Mouse (Mus musculus): Measurements from ENCODE around the gene Prox1. TPM values are rescaled to one million over a fixed set of nuclear protein-coding genes. Genes with fewer than 3 reads are reported as not detected.
A peak's percentile ranks its signal among the peaks of the same experiment; 100 is the strongest.

Prox1 gene
- polyA plus RNA-seq, 1 experiment from 2014 or later: 12.4 TPM

DNA sequence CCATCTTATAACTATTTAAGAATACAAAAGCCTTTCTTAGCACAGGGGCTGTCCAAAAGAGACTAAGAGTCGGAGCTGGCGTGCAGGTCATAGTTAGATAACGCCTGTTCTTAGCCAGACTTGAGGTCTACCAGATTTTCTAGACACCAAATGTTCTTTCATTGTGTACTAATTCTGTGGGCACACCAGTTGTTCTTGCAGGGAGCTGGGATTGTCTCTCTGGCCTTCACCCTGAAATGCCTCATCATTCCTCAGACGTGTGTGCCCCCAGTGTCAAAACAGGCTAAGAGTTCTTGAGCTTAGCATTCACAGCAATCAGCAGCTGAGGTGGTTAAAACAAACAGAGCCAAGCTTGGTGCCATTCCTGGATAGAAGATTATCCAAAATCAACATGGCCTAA is 37.6 kb downstream of the Prox1 start:
- no peaks in the 10 kb centered on the region; the same call in 1 of the 2 replicates for H3K36me3 ChIP-seq
- WGBS: 57% methylated on average over 4 of the region's 4 CpGs
- no peak overlapping the region for H3K4me2 ChIP-seq
- H3K4me3 ChIP-seq: no peak overlapping the region
- H3K27ac ChIP-seq (replicated peaks): no peak overlapping the region
- H3K4me1 ChIP-seq (replicated peaks): peaks cover 70% of the 10 kb centered on the region
- no peak overlapping the region for H3K9ac ChIP-seq
- no peaks in the 10 kb centered on the region for H3K27me3 ChIP-seq
- ATAC-seq (ENCODE audit: low read depth): no peak
- H3K9me3 ChIP-seq: no peaks in the 10 kb centered on the region

DNA sequence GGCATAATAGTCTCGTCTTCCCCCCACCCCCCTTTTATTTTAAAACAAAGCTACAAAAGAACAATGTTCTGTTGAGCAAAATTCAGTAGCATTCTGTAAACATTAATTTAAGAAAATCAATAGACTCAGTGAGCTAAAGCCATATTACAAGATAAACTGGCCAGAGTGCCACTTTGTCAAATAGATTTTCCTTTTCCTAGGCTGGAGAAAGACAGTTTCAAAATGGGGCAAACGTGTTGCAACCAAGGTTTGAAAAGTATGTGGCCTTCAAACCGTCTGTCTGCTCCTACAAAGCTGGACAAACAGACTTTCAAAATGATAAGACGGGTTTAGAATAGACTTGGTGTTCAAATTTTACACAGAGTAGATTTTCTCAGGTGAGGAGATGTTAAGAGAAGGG is 39.6 kb downstream of the Prox1 start:
- Histone ChIP-seq H3K4me3 (no peak overlapping the region), H3K9ac (no peak overlapping the region), H3K4me1 (replicated peaks) (peaks cover 63% of the 10 kb centered on the region), H3K9me3 (no peaks in the 10 kb centered on the region), H3K36me3 (no peaks in the 10 kb centered on the region; the same call in 1 of the 2 replicates), H3K4me2 (no peak overlapping the region), H3K27ac (replicated peaks) (no peak overlapping the region), H3K27me3 (no peaks in the 10 kb centered on the region)
- no peak for ATAC-seq (ENCODE audit: low read depth)
- 70% methylated on average over 4 of the region's 4 CpGs for WGBS

GRCm38 (mm10) chr1:190129553-190129952 is 41.0 kb downstream of the Prox1 start:
- H3K4me3 ChIP-seq: no peak overlapping the region
- no peaks in the 10 kb centered on the region for H3K36me3 ChIP-seq
- no peaks in the 10 kb centered on the region for H3K27me3 ChIP-seq
- H3K9me3 ChIP-seq: no peaks in the 10 kb centered on the region
- H3K4me1 ChIP-seq (replicated peaks): peaks cover 58% of the 10 kb centered on the region
- no peak for ATAC-seq (ENCODE audit: low read depth)
- peak overlapping the region; percentile 64 for H3K27ac ChIP-seq (replicated peaks)
- H3K4me2 ChIP-seq: no peak overlapping the region
- WGBS: 24% methylated on average over 7 of the region's 7 CpGs
- H3K9ac ChIP-seq: no peak overlapping the region

- no peaks in the 10 kb centered on the region for H3K27me3 ChIP-seq
- peak overlapping the region; percentile 6; the same call in 1 of the 2 replicates for H3K4me2 ChIP-seq
- H3K4me3 ChIP-seq: no peak overlapping the region
- no peaks in the 10 kb centered on the region for H3K9me3 ChIP-seq
- peaks cover 58% of the 10 kb centered on the region for H3K4me1 ChIP-seq (replicated peaks)
- 0 out of 2 replicates have a peak overlapping the region, but pooled peaks have one; percentile 27 for H3K9ac ChIP-seq
- 10% methylated on average over 12 of the region's 12 CpGs for WGBS
- peak overlapping the region; percentile 64 for H3K27ac ChIP-seq (replicated peaks)
- ATAC-seq (ENCODE audit: low read depth): no peak; the same call in 1 of the 2 replicates
- H3K36me3 ChIP-seq: no peaks in the 10 kb centered on the region
Measured at GRCm38 (mm10) chr1:190128674-190129322, 41.7 kb downstream of the Prox1 start.

- Histone ChIP-seq H3K9ac (peak overlapping the region; percentile 27; the same call in 1 of the 2 replicates), H3K27ac (replicated peaks) (peak overlapping the region; percentile 64), H3K4me1 (replicated peaks) (peaks cover 54% of the 10 kb centered on the region), H3K9me3 (no peaks in the 10 kb centered on the region), H3K4me2 (0 out of 2 replicates have a peak overlapping the region, but pooled peaks have one; percentile 6), H3K4me3 (no peak overlapping the region), H3K36me3 (peaks cover 6% of the 10 kb centered on the region; the same call in 1 of the 2 replicates), H3K27me3 (no peaks in the 10 kb centered on the region)
- peak; percentile 38; the same call in 1 of the 2 replicates for ATAC-seq (ENCODE audit: low read depth)
- WGBS: 17% methylated on average over 5 of the region's 5 CpGs
Measured at GRCm38 (mm10) chr1:190127878-190128277, 42.6 kb downstream of the Prox1 start.

- WGBS: 33% methylated on average over 6 of the region's 6 CpGs
- no peaks in the 10 kb centered on the region for H3K27me3 ChIP-seq
- no peak overlapping the region for H3K4me3 ChIP-seq
- peaks cover 53% of the 10 kb centered on the region for H3K4me1 ChIP-seq (replicated peaks)
- peak overlapping the region; percentile 64; the same call in 1 of the 2 replicates for H3K27ac ChIP-seq (replicated peaks)
- no peak overlapping the region for H3K4me2 ChIP-seq
- peaks cover 12% of the 10 kb centered on the region; the same call in 1 of the 2 replicates for H3K36me3 ChIP-seq
- no peaks in the 10 kb centered on the region for H3K9me3 ChIP-seq
- no peak overlapping the region for H3K9ac ChIP-seq
- ATAC-seq (ENCODE audit: low read depth): peak; percentile 12; the same call in 1 of the 2 replicates
Measured at GRCm38 (mm10) chr1:190127163-190127795, 43.2 kb downstream of the Prox1 start.

GRCm38 (mm10) chr1:190124961-190125739 is 45.4 kb downstream of the Prox1 start:
- Histone ChIP-seq H3K27ac (replicated peaks) (no peak overlapping the region), H3K4me1 (replicated peaks) (peaks cover 36% of the 10 kb centered on the region), H3K4me3 (no peak overlapping the region), H3K4me2 (no peak overlapping the region), H3K36me3 (peaks cover 23% of the 10 kb centered on the region), H3K9ac (no peak overlapping the region), H3K27me3 (no peaks in the 10 kb centered on the region), H3K9me3 (no peaks in the 10 kb centered on the region)
- ATAC-seq (ENCODE audit: low read depth): no peak
- 86% methylated on average over 14 of the region's 14 CpGs for WGBS

DNA sequence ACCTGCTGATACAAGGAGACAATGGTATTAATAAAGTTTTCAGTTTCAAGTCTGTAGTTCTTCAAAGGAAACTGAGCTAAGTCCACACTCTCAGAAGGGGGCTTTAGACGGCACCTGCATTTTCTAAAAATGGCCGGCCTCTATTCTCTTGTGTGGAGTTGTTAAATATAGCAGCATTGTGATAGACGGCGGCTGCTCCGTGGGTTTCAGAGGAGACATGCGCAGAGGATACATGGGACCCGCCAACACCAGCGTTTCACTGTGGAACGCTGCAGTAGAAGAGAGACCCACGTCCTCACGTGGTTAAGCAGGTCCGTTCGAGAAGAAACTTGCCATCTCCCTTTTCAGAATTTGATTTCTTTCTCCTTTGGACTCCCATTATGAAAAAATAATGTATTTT is 47.1 kb downstream of the Prox1 start:
- no peaks in the 10 kb centered on the region for H3K9me3 ChIP-seq
- H3K27me3 ChIP-seq: no peaks in the 10 kb centered on the region
- ATAC-seq (ENCODE audit: low read depth): no peak
- no peak overlapping the region for H3K27ac ChIP-seq (replicated peaks)
- no peak overlapping the region for H3K4me2 ChIP-seq
- no peak overlapping the region for H3K9ac ChIP-seq
- 89% methylated on average over 13 of the region's 13 CpGs for WGBS
- peaks cover 23% of the 10 kb centered on the region for H3K36me3 ChIP-seq
- no peak overlapping the region for H3K4me3 ChIP-seq
- peaks cover 19% of the 10 kb centered on the region for H3K4me1 ChIP-seq (replicated peaks)

- H3K9me3 ChIP-seq: peaks cover 5% of the 10 kb centered on the region; the same call in 1 of the 2 replicates
- H3K4me3 ChIP-seq: no peak overlapping the region
- no peaks in the 10 kb centered on the region for H3K27me3 ChIP-seq
- no peak for ATAC-seq (ENCODE audit: low read depth)
- 71% methylated on average over 1 of the region's 1 CpGs for WGBS
- no peak overlapping the region for H3K4me2 ChIP-seq
- no peaks in the 10 kb centered on the region for H3K4me1 ChIP-seq (replicated peaks)
- 0 out of 2 replicates have a peak, but pooled peaks cover 14% of the 10 kb centered on the region for H3K36me3 ChIP-seq
- H3K27ac ChIP-seq (replicated peaks): no peak overlapping the region
- no peak overlapping the region for H3K9ac ChIP-seq
Measured at GRCm38 (mm10) chr1:190115985-190116384, 54.5 kb downstream of the Prox1 start.

GRCm38 (mm10) chr1:190111741-190112140 is 58.8 kb downstream of the Prox1 start:
- no peak overlapping the region for H3K4me2 ChIP-seq
- WGBS: 65% methylated on average over 6 of the region's 6 CpGs
- no peaks in the 10 kb centered on the region for H3K27me3 ChIP-seq
- no peak for ATAC-seq (ENCODE audit: low read depth)
- H3K36me3 ChIP-seq: 0 out of 2 replicates have a peak, but pooled peaks cover 6% of the 10 kb centered on the region
- H3K4me1 ChIP-seq (replicated peaks): no peaks in the 10 kb centered on the region
- H3K27ac ChIP-seq (replicated peaks): no peak overlapping the region
- no peak overlapping the region for H3K9ac ChIP-seq
- no peak overlapping the region for H3K4me3 ChIP-seq
- H3K9me3 ChIP-seq: peaks cover 19% of the 10 kb centered on the region; the same call in 1 of the 2 replicates

- Histone ChIP-seq H3K4me3 (no peak overlapping the region), H3K27ac (replicated peaks) (no peak overlapping the region), H3K9me3 (peaks cover 13% of the 10 kb centered on the region; the same call in 1 of the 2 replicates), H3K36me3 (no peaks in the 10 kb centered on the region), H3K4me2 (no peak overlapping the region), H3K4me1 (replicated peaks) (no peaks in the 10 kb centered on the region), H3K27me3 (no peaks in the 10 kb centered on the region), H3K9ac (no peak overlapping the region)
- 96% methylated on average over 1 of the region's 1 CpGs for WGBS
- no peak for ATAC-seq (ENCODE audit: low read depth)
Measured at GRCm38 (mm10) chr1:190107587-190107986, 62.9 kb downstream of the Prox1 start.
